Mouse (Mus musculus) bone marrow macrophage, adult 2 months (primary cell): ENCODE results near the gene Clnk.

Experiments
- CTCF ChIP-seq: IDR thresholded peaks from 2 replicates; pipeline ENCODE4 v1.5.1; 2012; ENCODE audit warnings: low read depth, mild to moderate bottlenecking, low read length, moderate library complexity
- POLR2A ChIP-seq: IDR thresholded peaks from 2 replicates; pipeline ENCODE4 v1.6.1; 2012; ENCODE audit warnings: mild to moderate bottlenecking, low read depth, low read length, borderline replicate concordance

- TF ChIP-seq CTCF (no peak), POLR2A (no peak)
Measured at GRCm38 (mm10) chr5:38879989-38880706, 3.5 kb upstream of the Clnk start.
